Mouse (Mus musculus) stomach, postnatal 0 days (tissue): ENCODE measurements at regions not wholly inside any gene's neighbourhood (a gene's known extent, or its start where the extent isn't known, plus 50 kb on each side); places are given as distances from the start of the nearest gene placed in this dataset.

Experiments used
- CTCF ChIP-seq: IDR thresholded peaks from 2 replicates; pipeline ENCODE4 v1.5.1; 2016; ENCODE audit warnings: antibody characterized with exemption, low read depth, mild to moderate bottlenecking, moderate library complexity
- EP300 ChIP-seq: optimal IDR thresholded peaks from 2 replicates; pipeline ENCODE3; 2016; ENCODE audit warnings: antibody characterized with exemption

DNA sequence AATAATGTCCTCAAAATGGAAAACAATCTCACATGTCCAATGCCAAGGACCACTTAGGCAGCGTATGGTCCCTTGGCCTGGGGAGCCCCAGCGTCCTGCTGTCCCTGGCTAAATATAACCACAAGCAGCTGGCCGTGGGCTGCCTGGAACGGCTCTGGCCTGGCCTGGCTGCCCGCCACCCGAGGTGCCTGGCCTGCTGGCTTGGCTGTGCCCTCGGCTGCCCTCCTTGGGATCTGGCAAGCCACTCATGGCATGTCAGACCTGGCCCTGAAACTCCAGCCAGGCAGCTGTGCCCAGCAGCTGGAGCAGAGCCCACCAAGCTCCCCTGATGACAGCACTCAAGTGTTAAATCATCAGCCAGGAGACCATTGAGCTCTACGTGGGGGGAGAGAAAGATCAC lies 122.9 kb downstream of the Plxna1 start:
- no peak for TF ChIP-seq CTCF
- TF ChIP-seq EP300 = no peak
